Mouse (Mus musculus): Measurements from ENCODE around the gene 4930535I16Rik. TPM values are rescaled to one million over a fixed set of nuclear protein-coding genes. Genes with fewer than 3 reads are reported as not detected.

Gene 4930535I16Rik
- polyA plus RNA-seq, 1 experiment from 2014 or later, result not detected

GRCm38 (mm10) chr4:123898696-123899095 is 19.1 kb downstream of the 4930535I16Rik start:
- no peaks in the 10 kb centered on the region for H3K4me1 ChIP-seq (ENCODE audit: control insufficient read depth, insufficient read depth, low read length)
- no peak overlapping the region for H3K9ac ChIP-seq (replicated peaks; ENCODE audit: low read length)
- no peak overlapping the region for H3K27ac ChIP-seq (replicated peaks; ENCODE audit: low read depth, low read length)
- no peaks in the 10 kb centered on the region for H3K9me3 ChIP-seq (ENCODE audit: control insufficient read depth, low read length)
- H3K27me3 ChIP-seq (ENCODE audit: control insufficient read depth, insufficient read depth, low read length), result no peaks in the 10 kb centered on the region
- DNase-seq, result peak; percentile 88
- no peaks in the 10 kb centered on the region for H3K36me3 ChIP-seq (ENCODE audit: control insufficient read depth, insufficient read depth, low read length)
- 11% methylated on average over 5 of the region's 5 CpGs for WGBS
- H3K4me3 ChIP-seq (replicated peaks; ENCODE audit: low read depth, low read length), result no peak overlapping the region
- H3K4me2 ChIP-seq (ENCODE audit: low read length), result no peak overlapping the region
- ATAC-seq (ENCODE audit: low FRiP score, low TSS enrichment), result no peak

GRCm38 (mm10) chr4:123894295-123894694 is 23.5 kb downstream of the 4930535I16Rik start:
- Histone ChIP-seq H3K36me3 (ENCODE audit: control insufficient read depth, insufficient read depth, low read length) (no peaks in the 10 kb centered on the region), H3K27me3 (ENCODE audit: control insufficient read depth, insufficient read depth, low read length) (no peaks in the 10 kb centered on the region), H3K4me3 (replicated peaks; ENCODE audit: low read depth, low read length) (no peak overlapping the region), H3K9ac (replicated peaks; ENCODE audit: low read length) (no peak overlapping the region), H3K9me3 (ENCODE audit: control insufficient read depth, low read length) (no peaks in the 10 kb centered on the region), H3K27ac (replicated peaks; ENCODE audit: low read depth, low read length) (no peak overlapping the region), H3K4me2 (ENCODE audit: low read length) (no peak overlapping the region), H3K4me1 (ENCODE audit: control insufficient read depth, insufficient read depth, low read length) (no peaks in the 10 kb centered on the region)
- DNase-seq, result no peak
- 86% methylated on average over 4 of the region's 4 CpGs for WGBS
- no peak for ATAC-seq (ENCODE audit: low FRiP score, low TSS enrichment)

- no peak overlapping the region for H3K4me3 ChIP-seq (replicated peaks; ENCODE audit: low read depth, low read length)
- H3K36me3 ChIP-seq (ENCODE audit: control insufficient read depth, insufficient read depth, low read length), result no peaks in the 10 kb centered on the region
- no peak overlapping the region for H3K27ac ChIP-seq (replicated peaks; ENCODE audit: low read depth, low read length)
- no peak for ATAC-seq (ENCODE audit: low FRiP score, low TSS enrichment)
- 89% methylated on average over 5 of the region's 5 CpGs for WGBS
- no peak overlapping the region for H3K9ac ChIP-seq (replicated peaks; ENCODE audit: low read length)
- no peak for DNase-seq
- no peaks in the 10 kb centered on the region for H3K9me3 ChIP-seq (ENCODE audit: control insufficient read depth, low read length)
- no peaks in the 10 kb centered on the region for H3K4me1 ChIP-seq (ENCODE audit: control insufficient read depth, insufficient read depth, low read length)
- no peaks in the 10 kb centered on the region for H3K27me3 ChIP-seq (ENCODE audit: control insufficient read depth, insufficient read depth, low read length)
- no peak overlapping the region for H3K4me2 ChIP-seq (ENCODE audit: low read length)
Measured at GRCm38 (mm10) chr4:123893726-123894125, 24.1 kb downstream of the 4930535I16Rik start.

Other genes with a start within 250 kb of the 4930535I16Rik start
- gene Macf1, start 233.7 kb downstream of the 4930535I16Rik start, polyA plus RNA-seq (2014; fragmentation: Nextera tagmentation; extraction: Ambion mirVana), result 140 and 143 TPM in 2 replicates
- gene Ndufs5, start 199.8 kb downstream of the 4930535I16Rik start, polyA plus RNA-seq (2014; fragmentation: Nextera tagmentation; extraction: Ambion mirVana), result 428 and 578 TPM in 2 replicates
- gene Akirin1, start 167.7 kb downstream of the 4930535I16Rik start, polyA plus RNA-seq (2014; fragmentation: Nextera tagmentation; extraction: Ambion mirVana), result 83.4 and 96.0 TPM in 2 replicates
- 0.61 and 1.4 TPM in 2 replicates for gene Rhbdl2, start 130.1 kb downstream of the 4930535I16Rik start, polyA plus RNA-seq (2014; fragmentation: Nextera tagmentation; extraction: Ambion mirVana)
- 0.09 TPM in 2 replicates for gene 4933427I04Rik, start 58.3 kb downstream of the 4930535I16Rik start, polyA plus RNA-seq (2014; fragmentation: Nextera tagmentation; extraction: Ambion mirVana)
- 39.1 and 46.7 TPM in 2 replicates for gene Mycbp, start 13.2 kb downstream of the 4930535I16Rik start, polyA plus RNA-seq (2014; fragmentation: Nextera tagmentation; extraction: Ambion mirVana)
- gene Rragc, start 576 bp downstream of the 4930535I16Rik start, polyA plus RNA-seq (2014; fragmentation: Nextera tagmentation; extraction: Ambion mirVana), result 47.3 and 53.6 TPM in 2 replicates